Mouse (Mus musculus) neural tube, embryonic 11.5 days (tissue): ENCODE results near the gene Mrpl17. TPM values are rescaled to one million over a fixed set of nuclear protein-coding genes. Genes with fewer than 3 reads are reported as not detected.

ENCODE experiments used
- ATAC-seq: fragments of 200-750 bp; cut with Nextera tagmentation; 2 replicates; pipeline ENCODE4 v1.8.0; 2017; ENCODE audit warnings: moderate number of reproducible peaks, mild to moderate bottlenecking, moderate TSS enrichment, moderate library complexity; ENCODE audit not compliant: insufficient read depth, low FRiP score, low TSS enrichment
- DNase-seq: peaks from one replicate; pipeline ENCODE4 v3.0.0-alpha.2; 2015; ENCODE audit warnings: low spot score
- H3K27ac ChIP-seq: fragments of 300-500 bp; sonication (generic); 2 replicates; pipeline ENCODE4 v1.5.1; 2014; ENCODE audit warnings: low read depth, mild to moderate bottlenecking, low read length
- H3K27me3 ChIP-seq: fragments of 300-500 bp; sonication (generic); 2 replicates; pipeline ENCODE4 v1.6.1; 2014; ENCODE audit warnings: mild to moderate bottlenecking, low read length, mixed read lengths; ENCODE audit not compliant: control insufficient read depth, insufficient read depth
- H3K36me3 ChIP-seq: fragments of 300-500 bp; sonication (generic); 2 replicates; pipeline ENCODE4 v1.6.1; 2014; ENCODE audit warnings: mild to moderate bottlenecking, low read length, moderate library complexity, mixed read lengths; ENCODE audit not compliant: control insufficient read depth, insufficient read depth
- H3K4me1 ChIP-seq: fragments of 300-500 bp; sonication (generic); 2 replicates; pipeline ENCODE4 v1.6.1; 2014; ENCODE audit warnings: low read length, mixed read lengths; ENCODE audit not compliant: control insufficient read depth, insufficient read depth
- H3K4me2 ChIP-seq: fragments of 300-500 bp; sonication (generic); 2 replicates; pipeline ENCODE4 v1.6.1; 2014; ENCODE audit warnings: low read depth, mild to moderate bottlenecking, moderate library complexity
- H3K4me3 ChIP-seq: fragments of 300-500 bp; sonication (generic); 2 replicates; pipeline ENCODE4 v1.5.1; 2014; ENCODE audit warnings: low read depth, low read length
- H3K9ac ChIP-seq: fragments of 300-500 bp; sonication (generic); 2 replicates; pipeline ENCODE4 v1.6.1; 2014; ENCODE audit warnings: mild to moderate bottlenecking, low read length
- H3K9me3 ChIP-seq: fragments of 300-500 bp; sonication (generic); 2 replicates; pipeline ENCODE4 v1.6.1; 2016; ENCODE audit warnings: low read length; ENCODE audit not compliant: control insufficient read depth
- WGBS: fragments of 180-500 bp; shearing (Covaris S2); extraction: QIAGEN DNeasy Blood & Tissue Kit; methylation state at CpG from one replicate; pipeline ENCODE4 v1.1.7; 2014; 5-methylcytosine and 5-hydroxymethylcytosine counted together
- polyA plus RNA-seq: library from polyadenylated mRNA; unstranded; fragments of >200 nt; fragmentation: Nextera tagmentation; extraction: Ambion mirVana; gene quantifications from 2 replicates; pipeline ENCODE4 v1.2.1, GENCODE M21; 2014

Gene Mrpl17
- polyA plus RNA-seq, 1 experiment from 2014 or later, result 230 TPM

DNA sequence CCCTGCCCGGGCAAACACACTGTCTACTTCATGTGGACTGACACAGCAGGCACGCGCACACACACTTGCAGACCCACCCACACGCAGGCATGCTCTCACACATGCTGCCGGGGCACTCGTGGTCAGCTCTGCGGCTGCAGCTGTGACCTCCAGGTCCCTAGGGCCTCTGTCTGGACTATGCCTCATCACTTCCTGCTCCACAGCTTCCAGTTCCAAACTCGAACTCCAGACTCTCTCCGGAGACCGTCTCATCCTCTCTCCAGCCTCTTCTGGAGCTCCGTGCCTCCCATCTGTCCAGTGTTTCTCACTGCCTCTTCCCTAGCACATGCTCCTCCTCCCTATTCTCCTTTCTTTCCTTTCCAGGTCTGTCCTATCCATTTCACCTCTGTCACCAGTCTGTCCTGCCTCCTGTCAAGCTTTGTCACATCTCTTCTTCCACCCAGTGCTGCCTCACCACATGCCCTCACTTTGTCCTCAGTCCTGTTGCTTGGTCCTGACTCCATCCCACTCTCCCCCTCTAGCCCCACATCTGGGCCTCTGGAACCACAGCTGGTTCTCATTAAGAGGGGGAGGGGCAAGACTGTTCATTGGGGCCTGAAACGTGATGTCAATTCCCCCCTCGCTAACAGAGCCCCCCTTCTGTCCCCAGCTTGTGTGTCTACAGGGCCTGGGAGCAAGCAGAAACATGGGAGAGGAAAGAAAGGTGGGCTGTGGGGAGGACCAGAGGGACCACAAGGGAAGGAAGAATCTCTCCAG, 32.9 kb downstream of the Mrpl17 start:
- H3K27me3 ChIP-seq, result no peaks in the 10 kb centered on the region
- H3K9ac ChIP-seq, result peak overlapping the region; percentile 36; the same call in 1 of the 2 replicates
- H3K36me3 ChIP-seq, result peaks cover 7% of the 10 kb centered on the region; the same call in 1 of the 2 replicates
- no peaks in the 10 kb centered on the region for H3K9me3 ChIP-seq
- H3K27ac ChIP-seq, result peak overlapping the region; percentile 31
- 42% methylated on average over 13 of the region's 13 CpGs for WGBS
- DNase-seq, result peak; percentile 66
- ATAC-seq, result peak; percentile 38
- peaks cover 14% of the 10 kb centered on the region for H3K4me1 ChIP-seq
- peak overlapping the region; percentile 3; the same call in 1 of the 2 replicates for H3K4me3 ChIP-seq
- peak overlapping the region; percentile 26 for H3K4me2 ChIP-seq

DNA sequence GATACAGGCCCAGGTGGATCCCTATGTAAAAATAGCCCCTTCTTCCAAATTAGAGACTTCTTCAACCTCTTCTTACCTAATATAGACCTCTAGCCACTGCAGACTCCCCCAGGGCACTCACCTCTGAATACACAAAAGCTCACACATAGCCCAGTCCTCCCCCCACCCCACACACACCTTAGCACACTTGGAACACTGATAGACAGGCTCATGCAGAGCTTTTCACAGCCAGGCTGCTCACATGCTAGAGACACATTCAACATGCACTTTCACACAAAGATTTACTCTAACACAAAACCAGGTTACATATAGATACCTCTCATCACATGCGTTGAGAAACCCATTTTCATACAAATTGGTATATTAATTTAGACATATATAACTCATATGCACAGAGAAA, 33.6 kb downstream of the Mrpl17 start:
- Histone ChIP-seq H3K36me3 (peaks cover 13% of the 10 kb centered on the region), H3K4me3 (no peak overlapping the region), H3K9me3 (no peaks in the 10 kb centered on the region), H3K27me3 (no peaks in the 10 kb centered on the region), H3K4me2 (no peak overlapping the region; the same call in 1 of the 2 replicates), H3K9ac (no peak overlapping the region), H3K27ac (no peak overlapping the region), H3K4me1 (peaks cover 14% of the 10 kb centered on the region)
- ATAC-seq, result no peak
- DNase-seq, result no peak
- 89% methylated on average over 1 of the region's 1 CpGs for WGBS

DNA sequence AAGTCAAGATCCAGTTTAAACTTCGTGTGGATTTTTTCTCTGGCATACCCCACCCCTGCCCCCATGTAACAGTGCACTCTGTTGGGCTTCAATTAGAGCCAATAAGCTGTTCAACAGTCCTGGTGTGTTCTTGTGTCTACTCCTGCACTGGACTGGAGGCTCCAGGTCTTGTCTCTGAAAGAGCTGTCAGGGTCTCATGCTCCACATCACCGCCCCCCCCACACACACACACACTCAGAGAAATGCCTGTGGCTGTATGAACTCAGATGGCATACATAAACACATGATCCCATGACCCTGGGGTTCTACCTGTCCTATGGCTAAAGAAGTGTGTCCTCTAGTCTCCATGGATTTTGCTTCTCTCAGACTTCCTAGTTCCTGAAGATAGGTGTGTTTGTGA, 34.9 kb downstream of the Mrpl17 start:
- no peak for DNase-seq
- ATAC-seq, result no peak
- Histone ChIP-seq H3K4me1 (peaks cover 14% of the 10 kb centered on the region), H3K4me3 (no peak overlapping the region), H3K9me3 (no peaks in the 10 kb centered on the region), H3K36me3 (peaks cover 18% of the 10 kb centered on the region), H3K27ac (no peak overlapping the region), H3K27me3 (no peaks in the 10 kb centered on the region), H3K4me2 (no peak overlapping the region), H3K9ac (no peak overlapping the region)
- WGBS, result 93% methylated on average over 2 of the region's 2 CpGs

DNA sequence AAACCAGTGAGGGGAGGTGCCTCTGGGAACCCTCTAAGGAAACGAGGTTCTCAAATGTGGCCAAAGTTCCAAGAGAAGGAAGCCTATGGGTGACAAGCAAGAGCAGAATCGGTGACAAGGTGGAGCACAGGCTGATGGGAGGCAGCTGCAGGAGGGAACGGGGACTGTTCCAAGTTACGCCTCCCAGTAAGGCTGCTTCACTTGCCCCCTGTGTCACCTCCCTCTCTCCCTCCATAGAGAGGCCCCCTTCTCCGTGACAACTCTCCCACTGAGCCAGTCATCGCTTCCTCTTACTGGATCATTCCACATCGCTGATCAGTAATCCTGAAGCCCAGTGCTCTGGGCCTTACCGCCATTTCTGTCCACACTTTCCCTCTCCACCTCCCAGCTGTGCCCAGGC, 36.2 kb downstream of the Mrpl17 start:
- Histone ChIP-seq H3K4me3 (no peak overlapping the region), H3K9ac (no peak overlapping the region), H3K4me2 (no peak overlapping the region), H3K27me3 (no peaks in the 10 kb centered on the region), H3K9me3 (no peaks in the 10 kb centered on the region), H3K27ac (no peak overlapping the region), H3K36me3 (peaks cover 16% of the 10 kb centered on the region), H3K4me1 (peaks cover 14% of the 10 kb centered on the region)
- 56% methylated on average over 8 of the region's 8 CpGs for WGBS
- DNase-seq, result no peak
- ATAC-seq, result no peak

DNA sequence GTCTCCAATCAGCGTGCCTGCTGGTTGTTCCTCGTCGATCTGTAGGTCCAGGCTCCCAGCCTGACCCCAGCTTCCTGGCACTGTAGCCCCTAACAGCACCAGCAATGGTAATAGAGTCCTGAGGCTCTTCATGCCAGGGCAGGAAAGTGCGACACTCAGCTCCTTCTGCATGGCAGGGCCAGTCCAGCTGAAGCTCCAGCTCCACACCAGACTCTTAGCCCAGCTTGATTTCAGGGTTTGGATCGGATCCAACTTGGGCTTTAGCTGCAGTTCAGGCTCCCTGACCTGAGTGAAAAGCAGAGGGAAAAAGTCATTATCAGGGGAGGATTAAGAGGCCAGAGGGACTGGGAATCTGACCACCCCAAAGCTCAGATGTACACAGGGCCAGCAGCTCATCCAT, 37.9 kb downstream of the Mrpl17 start:
- H3K27ac ChIP-seq, result no peak overlapping the region
- no peaks in the 10 kb centered on the region for H3K9me3 ChIP-seq
- H3K4me3 ChIP-seq, result no peak overlapping the region
- H3K4me1 ChIP-seq, result peaks cover 13% of the 10 kb centered on the region
- H3K4me2 ChIP-seq, result no peak overlapping the region
- no peak for ATAC-seq
- no peak for DNase-seq
- peaks cover 16% of the 10 kb centered on the region for H3K36me3 ChIP-seq
- WGBS, result 93% methylated on average over 5 of the region's 5 CpGs
- H3K9ac ChIP-seq, result no peak overlapping the region
- H3K27me3 ChIP-seq, result no peaks in the 10 kb centered on the region

DNA sequence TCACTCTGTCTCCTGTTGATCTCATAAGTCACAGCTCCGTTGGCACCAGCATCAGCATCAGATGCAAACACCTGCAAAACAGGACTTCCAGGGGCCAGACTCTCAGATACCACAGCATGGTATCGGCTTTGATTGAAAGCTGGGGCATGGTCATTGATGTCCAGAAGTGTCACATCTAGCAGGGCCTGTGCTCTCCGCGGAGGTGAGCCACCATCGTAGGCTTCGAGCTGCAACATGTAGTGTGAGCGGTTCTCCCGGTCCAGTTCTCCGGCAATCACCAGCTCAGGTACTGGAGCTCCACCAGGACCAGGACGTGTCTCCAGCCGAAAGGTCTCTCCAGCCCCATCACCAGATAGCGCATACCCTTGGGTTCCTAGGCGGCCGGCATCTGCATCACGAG, 38.6 kb downstream of the Mrpl17 start:
- Histone ChIP-seq H3K36me3 (peaks cover 16% of the 10 kb centered on the region), H3K4me2 (no peak overlapping the region), H3K4me3 (no peak overlapping the region), H3K4me1 (peaks cover 15% of the 10 kb centered on the region), H3K27me3 (no peaks in the 10 kb centered on the region), H3K9me3 (no peaks in the 10 kb centered on the region), H3K27ac (no peak overlapping the region), H3K9ac (no peak overlapping the region)
- ATAC-seq, result no peak
- no peak for DNase-seq
- WGBS, result 96% methylated on average over 15 of the region's 15 CpGs

DNA sequence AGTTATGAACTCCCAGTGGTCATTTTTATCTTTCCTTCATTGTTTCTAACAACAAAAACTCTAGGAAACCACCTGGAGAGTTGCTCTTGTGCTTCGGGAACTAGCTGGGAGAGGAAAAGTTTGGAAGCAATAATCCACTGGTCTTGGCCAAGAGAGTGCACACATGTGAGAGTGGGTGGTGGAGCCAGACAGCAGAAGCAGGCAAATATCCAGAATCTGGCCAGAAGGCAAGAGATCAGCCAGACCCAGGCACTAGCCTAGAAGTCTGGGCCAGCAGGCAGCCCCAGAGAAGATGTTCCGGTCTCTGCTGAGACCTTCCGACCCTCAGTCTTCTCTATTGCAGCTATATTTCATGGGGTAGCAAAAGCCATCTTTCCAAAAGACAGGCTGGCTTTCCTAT, 40.9 kb downstream of the Mrpl17 start:
- Histone ChIP-seq H3K27ac (no peak overlapping the region), H3K9ac (no peak overlapping the region), H3K4me1 (peaks cover 14% of the 10 kb centered on the region), H3K9me3 (no peaks in the 10 kb centered on the region), H3K4me3 (no peak overlapping the region), H3K4me2 (no peak overlapping the region), H3K27me3 (0 out of 2 replicates have a peak, but pooled peaks cover 2% of the 10 kb centered on the region), H3K36me3 (peaks cover 26% of the 10 kb centered on the region)
- WGBS, result 91% methylated on average over 3 of the region's 3 CpGs
- no peak for ATAC-seq
- no peak for DNase-seq

DNA sequence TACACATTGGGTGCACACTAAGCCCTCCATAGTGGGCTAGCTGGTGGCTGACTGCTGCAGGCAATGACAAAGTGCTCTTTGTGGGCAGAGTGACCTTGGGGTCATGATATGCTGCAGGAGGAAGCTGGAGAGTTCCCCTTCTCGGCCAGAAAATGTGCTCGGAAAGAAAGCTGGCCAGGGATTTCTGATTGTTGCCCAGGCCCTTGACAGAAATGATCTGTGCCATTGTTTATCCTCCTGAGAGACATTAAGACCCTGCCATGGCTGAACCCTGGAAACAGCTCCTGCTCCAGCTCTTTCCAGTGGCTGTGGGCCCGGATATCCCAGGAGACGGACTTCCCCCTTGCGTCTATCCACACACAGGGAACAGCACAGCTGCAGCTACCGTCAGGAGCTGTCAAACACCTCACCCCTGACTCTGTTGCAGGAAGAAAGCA, 43.2 kb downstream of the Mrpl17 start:
- ATAC-seq (no peak), DNase-seq (no peak)
- Histone ChIP-seq H3K36me3 (peaks cover 36% of the 10 kb centered on the region), H3K9ac (no peak overlapping the region), H3K4me3 (no peak overlapping the region), H3K27me3 (peaks cover 19% of the 10 kb centered on the region), H3K9me3 (no peaks in the 10 kb centered on the region), H3K4me1 (peaks cover 12% of the 10 kb centered on the region), H3K4me2 (no peak overlapping the region), H3K27ac (peak overlapping the region; percentile 27; the same call in 1 of the 2 replicates)
- 12% methylated on average over 6 of the region's 6 CpGs for WGBS

DNA sequence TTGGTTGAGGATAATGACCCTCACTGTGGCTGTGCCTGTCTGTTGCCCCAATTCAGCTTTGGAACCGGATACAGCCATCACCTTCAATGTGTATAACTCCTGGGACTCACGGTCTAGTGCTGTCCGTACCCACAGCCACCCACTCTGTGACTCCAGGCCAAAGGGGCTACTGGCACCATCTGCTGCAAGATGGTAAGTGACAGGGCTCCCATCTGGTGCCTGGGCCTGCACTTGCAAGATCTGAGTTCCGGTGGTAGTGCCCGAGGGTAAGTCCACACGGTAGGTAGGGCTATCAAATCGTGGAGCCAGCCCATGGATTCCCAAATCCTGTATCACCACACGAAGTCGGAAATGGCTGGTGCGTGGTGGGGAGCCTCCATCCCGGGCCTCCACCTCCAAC, 46.6 kb downstream of the Mrpl17 start:
- Histone ChIP-seq H3K27ac (no peak overlapping the region), H3K36me3 (peaks cover 32% of the 10 kb centered on the region), H3K9ac (no peak overlapping the region), H3K4me3 (no peak overlapping the region), H3K4me1 (peaks cover 12% of the 10 kb centered on the region), H3K4me2 (no peak overlapping the region), H3K9me3 (no peaks in the 10 kb centered on the region), H3K27me3 (peaks cover 23% of the 10 kb centered on the region)
- DNase-seq (no peak), ATAC-seq (no peak)
- WGBS, result 92% methylated on average over 11 of the region's 11 CpGs
